Mouse (Mus musculus) heart, embryonic 15.5 days (tissue): ENCODE data around the gene Rdx. TPM values are rescaled to one million over a fixed set of nuclear protein-coding genes. Genes with fewer than 3 reads are reported as not detected.

Source experiments
- ATAC-seq: fragments of 200-750 bp; cut with Nextera tagmentation; replicated peaks from 2 replicates; pipeline ENCODE4 v1.8.0; 2017; ENCODE audit warnings: low read depth, moderate TSS enrichment; ENCODE audit not compliant: insufficient number of reproducible peaks, insufficient read depth, low FRiP score
- H3K27ac ChIP-seq: fragments of 300-500 bp; sonication (generic); 2 replicates; pipeline ENCODE4 v1.5.1; 2015; ENCODE audit warnings: mild to moderate bottlenecking, inconsistent platforms
- H3K27me3 ChIP-seq: fragments of 300-500 bp; sonication (generic); 2 replicates; pipeline ENCODE4 v1.6.1; 2015; ENCODE audit warnings: inconsistent platforms
- H3K36me3 ChIP-seq: fragments of 300-500 bp; sonication (generic); 2 replicates; pipeline ENCODE4 v1.6.1; 2015; ENCODE audit warnings: mild to moderate bottlenecking, inconsistent platforms
- H3K4me1 ChIP-seq: fragments of 300-500 bp; sonication (generic); replicated peaks from 2 replicates; pipeline ENCODE4 v1.6.1; 2015; ENCODE audit warnings: inconsistent platforms
- H3K4me2 ChIP-seq: fragments of 300-500 bp; sonication (generic); 2 replicates; pipeline ENCODE4 v1.6.1; 2015; ENCODE audit warnings: inconsistent platforms, mild to moderate bottlenecking, moderate library complexity
- H3K4me3 ChIP-seq: fragments of 300-500 bp; sonication (generic); 2 replicates; pipeline ENCODE4 v1.5.1; 2015; ENCODE audit warnings: mild to moderate bottlenecking, inconsistent platforms
- H3K9ac ChIP-seq: fragments of 300-500 bp; sonication (generic); 2 replicates; pipeline ENCODE4 v1.6.1; 2015; ENCODE audit warnings: mild to moderate bottlenecking, inconsistent platforms
- H3K9me3 ChIP-seq: fragments of 300-500 bp; sonication (generic); replicated peaks from 2 replicates; pipeline ENCODE4 v1.6.1; 2016; ENCODE audit warnings: inconsistent platforms
- WGBS: fragments of 180-500 bp; shearing (Covaris S2); methylation state at CpG from one replicate; pipeline ENCODE4 v1.1.7; 2015; ENCODE audit warnings: mixed read lengths; 5-methylcytosine and 5-hydroxymethylcytosine counted together
- polyA plus RNA-seq: library from polyadenylated mRNA; unstranded; fragments of >200 nt; fragmentation: Nextera tagmentation; extraction: Ambion mirVana; gene quantifications from 2 replicates; pipeline ENCODE4 v1.2.1, GENCODE M21; 2015

The Rdx gene
- polyA plus RNA-seq, 1 experiment from 2014 or later: 102 TPM

DNA sequence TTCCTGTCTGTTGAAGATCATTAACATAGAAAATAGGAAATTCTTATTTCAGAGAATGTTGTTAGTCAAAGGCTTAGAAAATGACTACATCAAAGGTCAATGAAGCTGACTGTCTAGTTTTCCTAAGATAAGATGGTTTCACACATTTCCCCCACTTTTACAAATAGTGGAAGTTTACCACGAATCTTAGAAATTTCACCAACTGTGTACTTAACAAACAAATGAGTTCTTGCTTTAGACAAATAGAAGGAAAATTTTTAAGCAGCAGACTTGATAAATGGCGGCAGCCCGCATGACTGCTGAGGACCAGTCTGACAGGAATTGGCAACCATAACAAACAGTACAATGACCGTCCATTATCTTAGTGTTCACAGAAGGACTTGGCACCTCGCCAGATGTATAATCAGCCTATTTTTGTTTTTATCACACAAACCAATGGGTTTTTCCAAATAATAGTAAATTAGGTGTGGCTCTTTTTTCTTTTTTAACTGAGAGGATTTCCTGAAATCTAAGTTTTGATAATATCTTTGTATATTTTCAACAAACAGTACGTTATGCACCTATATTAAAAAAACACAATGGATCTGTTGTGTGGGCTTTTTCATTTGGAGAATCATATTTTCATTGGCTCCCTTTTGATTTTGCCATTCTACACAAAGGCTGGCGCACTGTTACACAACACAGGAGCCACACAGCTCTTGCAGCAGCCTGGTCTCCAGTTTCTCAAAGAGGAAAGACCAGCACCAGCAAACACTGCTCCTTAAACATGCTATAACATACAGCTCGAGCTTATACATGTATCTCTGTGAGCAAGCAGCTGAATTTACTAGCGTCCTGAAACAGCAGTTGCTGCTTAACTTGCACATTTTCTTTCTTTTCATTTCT, 18.2 kb upstream of the Rdx start:
- 0 out of 2 replicates have a peak overlapping the region, but pooled peaks have one; percentile 22 for H3K27ac ChIP-seq
- ATAC-seq: no peak
- WGBS: 41% methylated on average over 9 of the region's 9 CpGs

DNA sequence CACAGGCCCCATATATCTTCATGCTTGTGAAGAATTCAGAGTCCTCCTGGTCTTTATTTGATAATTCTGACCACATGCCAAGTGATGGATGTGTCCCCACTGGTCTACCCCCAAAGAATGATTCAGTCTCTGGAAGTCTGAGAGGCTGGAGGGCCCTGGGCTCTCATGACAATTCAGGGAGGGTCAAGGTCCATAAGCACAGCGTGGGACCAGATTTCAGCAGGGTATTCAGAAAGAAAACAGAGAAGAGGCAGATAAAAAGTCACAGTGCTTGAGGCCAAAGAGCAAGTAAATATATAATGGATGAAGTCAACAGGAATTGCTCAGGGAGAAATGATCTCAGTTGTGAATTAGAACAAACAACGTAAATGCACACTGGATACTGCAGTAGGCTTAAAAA, 15.5 kb upstream of the Rdx start:
- WGBS: 67% methylated on average over 2 of the region's 2 CpGs
- Histone ChIP-seq H3K4me2 (no peak overlapping the region), H3K27ac (no peak overlapping the region), H3K4me3 (no peak overlapping the region), H3K9ac (no peak overlapping the region), H3K9me3 (no peaks in the 10 kb centered on the region), H3K4me1 (peaks cover 13% of the 10 kb centered on the region), H3K36me3 (no peaks in the 10 kb centered on the region), H3K27me3 (no peaks in the 10 kb centered on the region)
- ATAC-seq: no peak

More for the DNA sequence above, 18.2 kb upstream of the Rdx start:
- Histone ChIP-seq H3K4me1 (peaks cover 13% of the 10 kb centered on the region), H3K9ac (no peak overlapping the region), H3K27me3 (no peaks in the 10 kb centered on the region), H3K9me3 (no peaks in the 10 kb centered on the region), H3K4me2 (no peak overlapping the region), H3K4me3 (no peak overlapping the region), H3K36me3 (no peaks in the 10 kb centered on the region)

DNA sequence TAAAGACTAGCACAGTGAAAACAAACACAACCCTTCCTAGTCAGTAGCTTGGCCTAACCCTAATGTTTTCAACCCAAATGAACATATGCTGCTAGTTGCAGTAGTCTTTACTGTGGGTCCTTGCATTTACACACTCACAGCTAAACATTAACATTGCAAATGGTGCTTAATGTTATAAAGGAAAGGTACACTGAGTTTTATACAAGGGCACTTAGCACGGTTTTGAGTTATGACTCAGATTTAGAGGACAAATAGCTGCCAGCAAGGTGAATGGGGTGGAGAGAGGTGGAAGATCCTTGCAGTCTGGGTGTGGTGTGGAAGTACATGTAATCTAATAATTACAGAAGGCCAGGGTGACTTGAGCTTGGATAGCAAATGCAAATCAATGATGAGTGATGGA, 9.5 kb upstream of the Rdx start:
- no peak overlapping the region for H3K4me2 ChIP-seq
- H3K9me3 ChIP-seq: no peaks in the 10 kb centered on the region
- no peak for ATAC-seq
- H3K27me3 ChIP-seq: no peaks in the 10 kb centered on the region
- H3K27ac ChIP-seq: no peak overlapping the region
- H3K4me1 ChIP-seq: no peaks in the 10 kb centered on the region
- H3K9ac ChIP-seq: no peak overlapping the region
- WGBS: 89% methylated on average over 1 of the region's 1 CpGs
- no peak overlapping the region for H3K4me3 ChIP-seq
- no peaks in the 10 kb centered on the region for H3K36me3 ChIP-seq

DNA sequence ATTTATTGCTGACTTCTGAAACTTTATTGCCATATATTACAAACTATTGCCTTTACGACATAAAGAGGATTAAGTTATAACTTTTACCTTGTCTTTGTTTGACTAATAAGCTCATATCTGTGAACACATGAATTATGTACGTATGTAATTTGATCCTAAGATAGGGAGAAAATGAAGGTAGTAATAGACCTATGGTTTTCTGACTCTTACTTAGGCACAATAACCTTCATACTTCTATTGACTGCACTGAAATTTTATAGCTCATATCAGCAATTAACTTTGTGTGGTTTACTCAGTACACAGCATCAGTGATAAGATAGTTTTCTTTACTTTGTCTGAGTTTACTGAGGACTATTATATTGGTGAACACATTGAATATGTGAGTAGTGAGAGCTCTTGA, 5.3 kb upstream of the Rdx start:
- no peak overlapping the region for H3K4me3 ChIP-seq
- H3K4me1 ChIP-seq: no peaks in the 10 kb centered on the region; the same call in 1 of the 2 replicates
- ATAC-seq: no peak
- no peaks in the 10 kb centered on the region for H3K27me3 ChIP-seq
- H3K36me3 ChIP-seq: no peaks in the 10 kb centered on the region
- H3K9ac ChIP-seq: no peak overlapping the region
- 74% methylated on average over 2 of the region's 2 CpGs for WGBS
- no peak overlapping the region for H3K4me2 ChIP-seq
- H3K27ac ChIP-seq: no peak overlapping the region
- H3K9me3 ChIP-seq: no peaks in the 10 kb centered on the region

DNA sequence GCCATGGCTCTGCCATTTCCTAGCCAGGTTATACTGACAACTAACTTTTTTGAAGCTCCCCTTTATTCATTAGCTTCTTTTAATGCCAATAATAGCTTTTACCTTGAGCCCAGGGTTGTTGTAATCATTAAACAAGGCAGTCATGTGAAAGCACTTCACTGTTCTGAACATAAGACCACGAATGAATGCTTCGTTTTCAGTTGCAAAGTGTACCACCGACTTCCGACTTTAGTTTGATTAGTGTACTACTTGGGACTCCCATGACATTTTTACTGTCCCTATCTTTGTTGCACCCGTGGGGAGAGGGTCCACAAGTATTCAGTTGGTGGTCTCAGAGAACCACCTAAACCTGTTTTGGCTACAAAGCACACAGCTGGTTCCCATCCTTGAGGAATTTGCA, 287 bp upstream of the Rdx start:
- Histone ChIP-seq H3K4me1 (peaks cover 21% of the 10 kb centered on the region), H3K27ac (peak overlapping the region; percentile 100), H3K27me3 (no peaks in the 10 kb centered on the region), H3K4me2 (peak overlapping the region; percentile 66), H3K36me3 (no peaks in the 10 kb centered on the region), H3K9ac (peak overlapping the region; percentile 100; the same call in 1 of the 2 replicates), H3K4me3 (peak overlapping the region; percentile 97), H3K9me3 (no peaks in the 10 kb centered on the region)
- 19% methylated on average over 5 of the region's 5 CpGs for WGBS
- ATAC-seq: no peak

DNA sequence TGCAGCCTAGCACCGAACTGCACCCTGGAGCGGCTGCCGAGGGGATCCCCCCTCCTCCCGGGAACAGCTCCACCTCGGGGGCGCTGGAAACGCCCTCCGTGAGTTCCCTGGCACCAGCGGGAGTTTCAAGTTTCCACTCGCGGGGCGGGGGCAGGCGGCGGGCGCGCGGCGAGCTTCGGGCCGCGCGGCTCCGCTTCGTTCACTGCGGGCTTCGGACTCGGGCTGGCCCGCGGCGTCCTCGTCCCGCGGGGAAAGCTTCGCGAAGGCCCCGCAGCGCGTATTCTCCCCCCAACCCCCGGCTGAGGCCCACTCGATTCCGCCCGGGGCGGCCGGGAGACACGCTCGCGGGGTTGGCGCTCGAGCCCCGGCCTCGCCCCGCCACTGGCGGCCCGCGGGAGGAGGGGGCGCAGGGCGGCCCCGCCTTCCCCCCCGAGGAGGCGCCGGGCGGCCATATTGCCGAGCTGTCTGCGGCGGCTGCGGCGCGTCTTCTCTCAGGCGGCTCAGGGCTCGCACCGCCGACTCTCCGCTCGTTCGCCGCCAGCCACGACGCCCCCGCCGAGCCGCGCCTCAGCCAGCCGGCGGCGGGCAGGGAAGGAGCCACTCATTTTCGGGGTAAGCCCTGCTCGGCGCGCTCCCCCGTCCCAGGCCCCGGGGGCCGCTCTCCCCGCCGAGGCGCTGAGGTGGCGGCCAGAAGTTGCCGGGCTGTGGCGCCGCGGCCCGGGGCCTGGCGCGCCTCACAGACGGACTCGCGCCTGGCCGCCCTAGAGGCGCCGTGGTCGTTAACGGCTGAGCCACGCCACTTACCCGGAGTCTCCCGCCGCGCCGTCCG, 1.1 kb downstream of the Rdx start:
- under 1% methylated on average over 117 of the region's 118 CpGs for WGBS
- Histone ChIP-seq H3K4me2 (peak overlapping the region; percentile 66), H3K9me3 (no peaks in the 10 kb centered on the region), H3K27ac (peak overlapping the region; percentile 100), H3K4me1 (peaks cover 27% of the 10 kb centered on the region), H3K9ac (peak overlapping the region; percentile 100), H3K4me3 (peak overlapping the region; percentile 97), H3K27me3 (no peaks in the 10 kb centered on the region), H3K36me3 (no peaks in the 10 kb centered on the region)
- ATAC-seq: peak; percentile 96

DNA sequence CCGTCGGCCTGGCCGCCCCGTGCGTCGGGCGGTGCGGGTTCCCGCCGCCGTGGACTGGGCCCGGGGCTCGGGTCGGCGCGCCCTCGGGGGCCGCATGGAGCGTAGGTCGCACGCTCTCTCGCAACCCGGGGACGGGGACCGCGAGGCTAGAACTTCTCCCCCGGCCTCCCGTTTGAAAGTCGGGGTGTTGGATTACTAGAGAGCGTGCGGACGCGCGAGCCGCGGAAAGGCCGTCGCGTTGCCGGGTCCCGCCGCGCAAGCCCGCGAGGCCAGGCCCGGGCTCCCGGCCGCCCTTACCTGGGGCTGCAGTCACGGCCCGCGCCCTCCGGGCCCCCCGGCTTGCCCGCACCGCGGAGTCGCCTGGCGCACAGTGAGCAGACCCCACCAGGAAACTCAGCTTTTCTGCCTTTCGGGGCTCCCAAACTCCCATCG, 1.7 kb downstream of the Rdx start:
- peak overlapping the region; percentile 100 for H3K9ac ChIP-seq
- peak overlapping the region; percentile 66 for H3K4me2 ChIP-seq
- H3K4me3 ChIP-seq: peak overlapping the region; percentile 97
- no peaks in the 10 kb centered on the region for H3K27me3 ChIP-seq
- H3K9me3 ChIP-seq: no peaks in the 10 kb centered on the region
- H3K36me3 ChIP-seq: no peaks in the 10 kb centered on the region
- WGBS: 0% methylated on average over 58 of the region's 60 CpGs
- H3K27ac ChIP-seq: peak overlapping the region; percentile 100
- peaks cover 27% of the 10 kb centered on the region for H3K4me1 ChIP-seq
- ATAC-seq: peak; percentile 45

DNA sequence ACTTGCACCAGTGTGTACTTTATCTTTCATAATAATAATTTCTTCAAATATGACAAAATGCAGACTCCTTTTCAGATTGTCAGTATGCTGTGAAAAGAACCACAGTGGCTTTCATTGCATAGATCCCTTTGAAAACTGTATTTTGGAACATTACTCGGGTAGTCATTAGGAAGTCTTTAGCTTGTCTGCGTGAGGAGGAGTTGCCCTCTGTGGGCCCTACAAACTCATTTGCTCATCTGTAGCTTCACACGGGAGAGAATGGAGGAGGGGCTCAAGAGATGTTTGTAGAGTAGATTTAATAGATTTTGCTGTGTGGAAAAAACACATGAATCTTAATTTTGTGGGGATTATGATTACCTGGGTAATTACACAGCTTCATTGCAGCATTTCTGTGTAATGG, 2.6 kb downstream of the Rdx start:
- WGBS: under 1% methylated on average over 3 of the region's 3 CpGs
- H3K27ac ChIP-seq: peak overlapping the region; percentile 100

DNA sequence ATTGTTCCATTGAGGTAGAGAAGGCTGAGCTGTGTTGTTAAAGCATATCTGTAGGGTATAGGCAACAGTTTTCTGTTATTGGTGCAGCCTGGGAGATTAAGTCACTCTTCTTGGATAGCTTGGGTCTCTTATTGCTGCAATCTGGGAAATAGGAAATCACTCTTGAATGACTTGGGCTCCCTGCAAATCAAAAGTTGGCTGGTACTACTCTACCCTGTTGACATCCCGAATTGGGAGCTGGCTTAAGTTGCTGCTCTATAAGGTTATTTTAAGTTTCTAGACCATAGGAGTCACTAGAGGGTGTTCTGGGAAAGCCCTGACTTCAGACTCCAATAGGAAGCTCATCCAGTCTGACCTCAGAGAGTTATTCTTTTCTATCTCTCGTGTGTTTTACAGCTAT, 3.4 kb downstream of the Rdx start:
- no peaks in the 10 kb centered on the region for H3K27me3 ChIP-seq
- peak overlapping the region; percentile 100 for H3K27ac ChIP-seq
- H3K4me2 ChIP-seq: peak overlapping the region; percentile 66
- peak overlapping the region; percentile 97 for H3K4me3 ChIP-seq
- no peak for ATAC-seq
- H3K9ac ChIP-seq: 0 out of 2 replicates have a peak overlapping the region, but pooled peaks have one; percentile 2
- H3K9me3 ChIP-seq: no peaks in the 10 kb centered on the region
- WGBS: 12% methylated on average over 2 of the region's 2 CpGs
- H3K4me1 ChIP-seq: peaks cover 29% of the 10 kb centered on the region
- H3K36me3 ChIP-seq: no peaks in the 10 kb centered on the region

More for the DNA sequence above, 2.6 kb downstream of the Rdx start:
- peaks cover 27% of the 10 kb centered on the region for H3K4me1 ChIP-seq
- H3K4me2 ChIP-seq: peak overlapping the region; percentile 66
- H3K9me3 ChIP-seq: no peaks in the 10 kb centered on the region
- peak overlapping the region; percentile 97 for H3K4me3 ChIP-seq
- peak overlapping the region; percentile 100; the same call in 1 of the 2 replicates for H3K9ac ChIP-seq
- ATAC-seq: no peak
- no peaks in the 10 kb centered on the region for H3K36me3 ChIP-seq
- H3K27me3 ChIP-seq: no peaks in the 10 kb centered on the region

DNA sequence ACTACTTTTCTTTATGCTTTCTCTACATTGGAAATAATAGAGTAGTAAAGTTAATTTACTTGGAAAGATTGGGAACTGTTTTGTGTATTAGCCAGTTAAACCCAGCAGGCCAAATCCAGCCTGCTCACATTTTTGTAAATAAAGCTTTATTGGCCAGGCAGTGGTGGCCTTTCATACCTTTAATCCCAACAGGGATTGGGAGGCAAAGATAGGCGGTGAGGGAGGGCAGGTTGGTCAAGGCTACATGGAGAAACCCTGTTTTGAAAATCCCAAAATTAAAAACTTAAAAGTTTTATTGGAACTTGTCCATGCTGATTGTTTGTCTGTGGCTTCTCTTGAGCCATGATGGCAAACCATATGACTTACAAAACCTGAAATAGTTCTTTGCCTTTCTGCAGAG, 5.2 kb downstream of the Rdx start:
- Histone ChIP-seq H3K27me3 (no peaks in the 10 kb centered on the region), H3K4me1 (peaks cover 31% of the 10 kb centered on the region), H3K9ac (no peak overlapping the region), H3K36me3 (no peaks in the 10 kb centered on the region), H3K4me3 (no peak overlapping the region), H3K4me2 (no peak overlapping the region), H3K9me3 (no peaks in the 10 kb centered on the region), H3K27ac (no peak overlapping the region)
- ATAC-seq: no peak
- 71% methylated on average over 1 of the region's 1 CpGs for WGBS

DNA sequence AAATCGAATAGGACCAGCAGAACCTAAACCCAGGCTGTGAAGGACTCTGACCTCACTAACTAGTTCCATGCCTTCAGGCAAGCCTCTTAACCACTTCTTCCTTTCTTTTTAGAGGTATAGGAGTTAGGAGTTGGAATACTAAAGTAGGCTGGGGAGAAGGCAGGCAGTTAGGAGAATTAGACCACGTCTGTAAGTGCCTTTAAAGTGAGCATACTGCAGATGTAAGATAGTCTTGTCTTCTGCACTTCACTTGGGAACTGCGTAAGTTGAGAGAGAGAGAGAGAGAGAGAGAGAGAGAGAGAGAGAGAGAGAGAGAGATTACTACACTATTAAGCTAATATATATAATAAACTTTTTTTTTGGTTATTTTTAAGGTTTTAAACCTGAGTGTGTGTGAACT, 8.3 kb downstream of the Rdx start:
- Histone ChIP-seq H3K27me3 (no peaks in the 10 kb centered on the region), H3K4me1 (peaks cover 38% of the 10 kb centered on the region), H3K9me3 (no peaks in the 10 kb centered on the region), H3K4me3 (no peak overlapping the region), H3K4me2 (no peak overlapping the region), H3K27ac (no peak overlapping the region), H3K36me3 (no peaks in the 10 kb centered on the region), H3K9ac (no peak overlapping the region)
- 42% methylated on average over 3 of the region's 3 CpGs for WGBS
- no peak for ATAC-seq
